Mouse (Mus musculus) ES-Bruce4 (cell line): ENCODE data around the gene Ddb2.

Source experiments
- CTCF ChIP-seq: IDR thresholded peaks from one replicate; pipeline ENCODE4 v1.8.1; 2011; ENCODE audit warnings: low read depth, low read length
- EP300 ChIP-seq: IDR thresholded peaks from 2 replicates; pipeline ENCODE4 v1.6.1; 2011; ENCODE audit warnings: low read depth, low read length; ENCODE audit not compliant: insufficient read depth
- POLR2A ChIP-seq: IDR thresholded peaks from one replicate; pipeline ENCODE4 v1.8.1; 2011; ENCODE audit warnings: low read length; ENCODE audit not compliant: insufficient read depth

GRCm38 (mm10) chr2:91190501-91190900 lies 46.3 kb downstream of the Ddb2 start:
- TF ChIP-seq CTCF = no peak
- no peak for TF ChIP-seq POLR2A
- TF ChIP-seq EP300 = no peak
